Mouse (Mus musculus): Measurements from ENCODE around the gene Galnt16.

The Galnt16 gene

DNA sequence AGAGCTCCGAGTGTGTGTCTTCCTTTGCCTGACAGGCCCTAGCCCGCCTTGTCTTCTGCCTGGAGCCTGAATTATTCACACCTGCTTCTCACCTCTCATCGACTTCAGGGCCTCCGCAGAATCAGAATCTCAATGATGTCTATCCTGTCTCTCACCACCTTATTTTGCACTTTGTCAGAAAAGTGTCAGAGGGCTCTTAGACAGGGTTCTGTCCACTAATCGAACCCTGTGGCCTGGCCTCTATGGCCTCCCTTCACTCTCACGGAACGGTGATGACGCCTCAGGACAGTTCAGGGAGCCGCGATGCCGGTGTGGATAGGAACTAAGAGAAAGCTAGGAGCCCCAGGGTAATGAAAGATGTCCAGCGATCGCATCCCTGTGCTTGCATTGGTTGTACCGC is at the start of gene Galnt16:
Galnt16 (plus strand) TSS at position 301 of the 400 bp plus-strand sequence.
- in situ Hi-C loops (cut with MboI, MseI): no loop called here

DNA sequence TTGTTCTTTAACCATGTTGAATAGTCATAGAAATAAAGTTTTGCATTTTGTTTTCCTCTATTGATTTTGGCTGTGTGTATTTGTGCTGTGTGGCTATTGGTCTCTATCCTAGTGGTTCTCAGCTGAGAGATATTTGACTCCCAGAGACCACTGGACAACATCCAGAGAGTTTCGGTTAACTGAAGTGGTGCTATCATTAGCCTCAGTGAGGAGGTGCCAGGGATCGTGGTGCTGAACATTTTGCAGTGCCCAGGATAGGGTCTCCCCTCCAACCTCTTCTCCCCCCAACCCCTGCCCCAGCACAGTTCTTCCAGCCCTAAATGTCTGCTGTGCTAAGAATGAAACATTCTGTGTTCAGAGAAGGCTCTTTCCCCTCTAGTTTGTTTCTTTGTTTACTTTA is 47.9 kb upstream of the Galnt16 start:
- in situ Hi-C loops (cut with MboI, MseI): no loop called here

DNA sequence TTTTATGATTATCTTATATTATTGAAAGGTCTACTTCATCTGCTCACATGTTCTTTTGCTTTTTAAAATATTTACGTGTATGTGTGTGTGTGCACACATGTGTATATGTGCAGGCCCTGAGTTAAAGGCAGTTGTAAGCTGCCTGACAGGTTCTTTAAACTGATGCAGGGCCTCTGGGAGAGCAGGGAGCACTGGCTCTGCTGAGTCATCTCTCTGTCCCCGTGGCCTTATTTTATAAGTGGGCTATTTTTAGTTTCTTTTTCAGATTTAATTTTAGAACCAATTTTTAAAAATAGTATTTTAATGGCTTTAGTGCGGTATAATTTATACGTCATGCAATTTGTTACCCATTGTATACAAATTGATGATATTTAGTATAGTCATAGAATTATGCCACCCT is 46.2 kb upstream of the Galnt16 start:
- in situ Hi-C loops (cut with MboI, MseI): no loop called here

DNA sequence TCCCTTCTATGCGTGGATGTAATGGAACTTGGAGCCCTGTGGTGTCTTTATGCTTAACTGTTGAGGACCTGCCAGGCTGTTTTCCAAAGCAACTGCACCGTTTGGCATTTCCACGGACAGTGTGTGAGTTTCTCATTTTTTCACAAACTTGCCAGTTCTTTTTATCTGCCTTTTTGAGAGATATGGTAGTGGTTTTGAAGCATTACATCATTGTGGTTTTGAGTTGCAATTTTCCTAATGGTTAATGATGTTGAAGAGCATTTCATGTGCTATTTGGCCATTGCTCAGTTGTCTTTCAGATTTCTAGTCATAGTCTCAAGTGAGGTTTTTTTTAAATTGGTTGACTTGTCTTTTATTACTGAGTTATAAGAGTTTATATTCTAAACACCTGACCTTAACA is 44.3 kb upstream of the Galnt16 start:
- in situ Hi-C loops (cut with MboI, MseI): no loop called here

DNA sequence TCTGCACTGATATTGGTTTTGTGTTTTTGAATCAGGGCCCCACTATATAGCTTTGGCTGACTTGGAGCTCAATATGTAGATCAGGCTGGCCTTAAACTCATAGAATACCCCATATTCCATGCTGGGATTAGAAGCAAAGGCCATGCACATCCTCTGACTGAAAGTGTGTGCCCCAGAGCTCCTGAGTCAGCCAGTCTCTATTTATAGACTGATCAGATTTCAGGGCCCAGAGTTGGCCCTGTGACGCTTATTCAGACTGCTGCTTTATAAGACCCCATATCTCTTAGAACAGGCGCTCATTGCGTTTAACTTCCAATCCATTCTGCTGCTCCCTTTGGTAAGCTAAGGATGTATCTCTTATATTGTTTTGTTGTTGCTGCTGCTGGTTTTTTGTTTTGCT is 38.1 kb upstream of the Galnt16 start:
- in situ Hi-C loops (cut with MboI, MseI): no loop called here

DNA sequence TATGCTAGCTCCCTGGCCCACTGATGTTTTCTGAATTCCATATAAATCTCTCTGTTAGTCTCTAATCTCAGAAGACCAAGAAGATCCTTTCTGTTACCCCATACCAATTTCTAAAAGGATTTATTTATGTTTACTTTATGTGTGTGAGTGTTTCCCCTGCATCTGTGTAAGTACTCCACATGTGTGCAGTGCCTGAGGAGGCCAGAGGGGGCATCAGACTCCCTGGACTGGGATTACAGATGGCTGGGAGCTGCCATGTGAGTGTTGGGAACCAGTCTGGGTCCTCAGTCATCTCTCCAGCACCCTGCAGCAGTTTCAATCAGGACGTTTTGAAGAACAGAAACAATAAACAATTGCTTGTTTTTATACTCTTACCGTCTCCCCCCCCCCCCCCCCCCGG is 34.7 kb upstream of the Galnt16 start:
- in situ Hi-C loops (cut with MboI, MseI): no loop called here

DNA sequence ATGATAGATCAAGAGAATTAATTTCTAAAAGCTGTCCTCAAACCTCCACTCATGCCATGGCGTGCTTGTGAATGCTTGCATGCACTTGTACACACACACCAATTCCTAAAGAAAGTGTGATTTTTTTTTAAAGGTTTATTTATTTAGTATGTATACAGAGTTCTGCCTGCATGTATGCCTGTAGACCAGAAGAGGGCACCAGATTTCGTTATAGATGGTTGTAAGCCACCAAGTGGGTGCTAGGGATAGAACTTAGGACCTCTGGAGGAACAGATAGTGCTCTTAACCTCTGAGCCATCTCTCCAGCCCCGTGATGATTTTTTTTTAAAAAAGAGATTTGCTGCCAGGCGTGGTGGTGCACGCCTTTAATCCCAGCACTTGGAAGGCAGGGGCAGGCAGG is 24.8 kb upstream of the Galnt16 start:
- in situ Hi-C loops (cut with MboI, MseI): no loop called here

DNA sequence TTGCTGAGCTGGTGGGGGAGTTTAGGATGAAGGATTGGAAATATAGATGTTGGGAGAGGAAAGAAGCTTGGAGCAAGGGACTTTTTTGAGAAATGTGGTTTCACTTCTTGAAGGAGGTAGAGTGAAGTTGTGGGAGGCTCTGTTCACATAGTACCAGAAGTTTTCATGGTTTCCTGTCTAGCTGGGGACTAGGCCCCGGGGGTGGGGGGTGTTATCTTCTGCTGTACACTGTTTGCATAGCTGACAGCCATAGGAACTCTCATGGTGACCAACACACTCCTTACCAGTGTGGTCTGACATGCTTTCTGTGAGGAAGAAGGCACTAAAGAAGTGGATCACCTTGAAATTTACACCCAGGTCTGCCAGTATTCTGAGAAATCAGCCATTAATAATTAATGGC is 22.4 kb upstream of the Galnt16 start:
- in situ Hi-C loops (cut with MboI, MseI): no loop called here

DNA sequence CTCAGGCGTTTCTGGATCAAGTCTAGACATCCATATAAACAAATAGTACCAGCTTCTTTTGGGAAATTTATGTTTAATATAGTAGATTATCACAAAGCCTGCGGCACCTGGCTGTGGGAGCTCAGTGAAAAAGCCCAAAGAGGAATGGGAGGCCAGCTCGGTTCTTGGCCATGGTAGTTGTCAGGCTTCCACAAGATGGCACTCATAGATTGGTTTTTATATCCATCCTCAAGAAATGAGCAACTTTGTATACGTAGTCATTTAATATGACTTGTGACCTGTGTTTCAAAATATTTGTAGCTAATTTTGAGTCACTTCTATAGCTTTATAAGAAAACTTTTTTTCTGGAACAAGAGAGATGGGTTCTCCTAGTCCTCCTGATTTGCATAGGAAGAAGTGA is 19.7 kb upstream of the Galnt16 start:
- in situ Hi-C loops (cut with MboI, MseI): no loop called here

DNA sequence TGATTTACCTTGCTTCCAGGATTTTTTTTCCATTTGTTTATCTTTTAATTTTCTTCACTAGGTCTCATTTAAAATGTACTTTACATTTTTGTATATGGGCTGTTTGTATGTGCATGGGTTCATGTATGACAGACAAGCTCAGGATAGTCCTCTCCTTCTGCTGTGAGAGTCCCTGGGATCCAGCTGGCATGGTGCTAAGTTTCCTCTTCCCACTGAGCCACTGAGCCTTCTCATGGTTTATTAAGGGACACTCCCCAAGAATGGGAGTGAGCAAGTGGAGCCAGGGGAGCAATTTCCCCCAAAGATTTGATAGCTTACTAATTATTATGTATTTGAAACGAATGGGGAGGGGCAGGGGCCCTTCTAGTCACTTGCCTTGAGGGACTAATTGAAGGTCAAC is 17.6 kb upstream of the Galnt16 start:
- in situ Hi-C loops (cut with MboI, MseI): no loop called here

DNA sequence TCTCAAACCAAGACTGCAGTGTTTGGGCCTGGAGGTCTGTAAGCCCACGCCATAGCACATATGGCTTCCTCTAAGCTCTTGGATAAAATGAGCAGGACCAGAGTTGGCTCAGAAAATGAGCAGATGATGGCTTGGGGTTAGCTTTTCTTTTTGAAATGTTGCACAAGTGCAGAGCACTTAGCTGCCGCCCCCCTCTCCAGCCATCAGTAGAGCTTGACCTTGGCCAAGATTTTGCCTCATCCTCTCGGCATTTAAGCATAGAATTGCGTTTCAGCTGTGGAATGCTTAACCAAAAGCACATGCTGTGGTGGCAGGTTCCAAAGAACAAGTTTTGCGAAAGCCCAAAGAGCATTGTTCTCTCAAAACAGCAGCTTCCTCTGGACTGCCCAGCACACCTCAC is 13.4 kb upstream of the Galnt16 start:
- in situ Hi-C loops (cut with MboI, MseI): no loop called here

DNA sequence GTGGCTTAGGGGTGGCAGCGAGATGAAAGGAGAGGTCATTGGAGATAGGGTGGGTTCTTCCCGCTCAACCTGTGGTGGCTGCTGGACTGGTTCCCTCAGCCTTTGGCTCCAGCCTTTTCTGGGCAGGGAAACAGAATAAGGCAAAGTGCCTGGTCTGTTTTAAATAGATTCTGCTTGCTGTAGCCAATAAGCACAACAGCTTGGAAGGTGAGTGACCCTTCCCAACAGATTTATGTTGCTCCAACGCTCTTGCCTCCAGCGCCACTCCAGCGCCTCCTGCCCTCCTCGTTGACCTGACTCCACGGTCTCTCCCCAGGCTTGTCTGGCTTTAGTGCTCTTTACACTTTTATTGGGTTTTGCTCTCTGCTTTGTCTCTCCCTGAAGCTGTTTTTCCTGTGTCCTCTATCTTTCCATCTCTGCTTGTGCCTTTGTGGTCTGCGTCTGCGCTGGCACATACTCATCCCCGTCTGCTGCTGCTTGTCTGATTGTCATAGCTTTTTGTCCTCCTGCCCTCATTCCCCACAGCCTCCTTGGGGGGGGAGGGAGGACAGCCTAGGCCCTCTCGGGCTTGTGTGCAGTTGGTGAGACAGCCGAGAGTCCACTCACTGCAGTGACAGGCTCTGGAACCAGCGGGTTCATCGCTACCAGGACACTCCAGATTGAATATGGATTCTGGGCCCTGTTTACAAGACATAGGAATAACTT is 10.9 kb upstream of the Galnt16 start:
- in situ Hi-C loops (cut with MboI, MseI): no loop called here

DNA sequence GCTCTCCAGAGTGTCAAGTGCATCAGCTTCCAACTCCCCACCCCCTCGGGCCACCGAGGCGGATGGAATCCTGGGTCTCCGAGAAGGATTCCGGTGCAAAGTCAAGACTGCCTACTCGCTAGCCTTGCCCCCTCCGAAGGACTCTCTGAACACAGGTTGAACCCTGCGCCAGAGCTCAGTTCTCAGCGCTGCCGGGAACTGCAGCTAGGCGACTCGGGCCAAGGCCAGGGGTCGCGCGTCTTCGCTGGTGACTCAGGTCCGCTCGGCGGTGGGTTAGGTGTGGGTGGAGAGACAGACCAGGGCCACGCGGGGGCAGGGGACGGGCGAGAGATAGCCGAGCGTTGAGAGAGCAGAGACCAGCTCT is 298 bp downstream of the Galnt16 start:
- in situ Hi-C loops (cut with MboI, MseI): no loop called here

DNA sequence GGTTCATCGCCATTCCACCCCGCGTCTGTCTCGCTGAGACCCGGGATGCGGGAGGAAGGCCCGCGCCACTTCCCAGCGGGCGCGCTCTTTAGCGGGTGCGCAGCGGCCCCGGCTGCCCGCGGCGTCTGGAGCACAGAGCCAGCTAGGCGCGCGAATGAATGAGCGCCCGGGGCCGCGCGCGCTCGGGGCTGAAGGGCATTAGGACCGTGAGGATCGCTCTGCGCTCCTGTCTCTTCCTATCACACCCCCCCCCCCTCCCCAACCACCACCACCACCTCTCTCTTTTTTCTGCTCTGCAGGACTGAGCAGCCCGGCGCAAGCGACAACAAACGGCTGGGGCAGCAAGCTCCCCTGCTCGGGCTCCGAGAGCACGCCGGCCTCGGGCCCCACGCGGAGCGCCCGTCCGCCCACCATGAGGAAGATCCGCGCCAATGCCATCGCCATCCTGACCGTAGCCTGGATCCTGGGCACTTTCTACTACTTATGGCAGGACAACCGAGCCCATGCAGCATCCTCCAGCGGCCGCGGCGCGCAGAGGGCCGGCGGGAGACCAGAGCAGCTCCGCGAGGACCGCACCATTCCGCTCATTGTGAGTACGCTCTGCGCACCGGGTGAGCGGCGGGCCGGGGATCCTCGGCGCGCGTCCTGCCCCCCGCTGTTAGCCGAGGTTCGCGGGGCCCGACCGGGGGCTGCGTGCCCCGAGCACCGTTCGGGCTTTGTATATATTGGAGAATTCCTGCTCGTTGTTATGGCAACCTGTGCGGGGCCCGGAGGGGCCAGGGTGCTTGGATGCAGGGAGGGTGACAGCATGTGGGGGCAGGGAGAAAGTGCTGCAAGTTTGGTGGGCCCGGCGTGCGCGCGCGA is 912 bp downstream of the Galnt16 start:
- in situ Hi-C loops (cut with MboI, MseI): no loop called here

DNA sequence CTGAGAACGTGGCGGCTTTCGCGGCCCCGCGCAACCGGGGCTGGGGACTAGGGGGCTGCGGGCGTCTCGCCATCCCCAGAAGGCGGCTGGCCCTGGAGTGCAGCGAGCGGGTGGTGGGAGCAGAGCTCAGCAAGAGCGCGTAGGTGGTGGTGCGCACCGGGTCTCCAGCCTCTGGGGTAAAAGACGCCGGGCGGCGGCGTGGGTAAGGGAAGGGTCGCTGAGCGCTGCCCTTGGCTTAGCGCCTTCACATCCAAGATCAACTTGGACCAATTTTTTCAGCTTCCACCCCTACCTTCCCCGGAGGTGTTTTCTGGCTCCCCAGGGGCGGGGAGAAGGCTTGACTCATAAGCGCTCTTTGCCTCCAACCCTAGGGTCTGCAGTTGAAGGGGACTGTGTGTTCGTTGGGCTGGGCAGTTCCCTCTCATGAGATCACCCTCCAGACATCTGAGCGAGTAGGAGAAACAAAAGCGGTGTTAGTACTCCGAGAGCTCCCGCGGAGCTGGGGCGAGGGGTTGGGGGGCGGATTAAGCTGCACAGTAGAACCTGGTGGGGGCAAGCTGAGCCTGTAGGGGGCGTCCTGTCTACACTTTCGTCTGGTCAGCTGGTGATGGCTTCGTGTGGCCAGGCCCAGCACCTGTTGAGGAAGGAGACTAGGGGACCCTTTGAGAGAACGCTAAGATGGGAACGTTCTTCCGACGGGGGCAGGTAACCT is 1.7 kb downstream of the Galnt16 start:
- in situ Hi-C loops (cut with MboI, MseI): no loop called here

DNA sequence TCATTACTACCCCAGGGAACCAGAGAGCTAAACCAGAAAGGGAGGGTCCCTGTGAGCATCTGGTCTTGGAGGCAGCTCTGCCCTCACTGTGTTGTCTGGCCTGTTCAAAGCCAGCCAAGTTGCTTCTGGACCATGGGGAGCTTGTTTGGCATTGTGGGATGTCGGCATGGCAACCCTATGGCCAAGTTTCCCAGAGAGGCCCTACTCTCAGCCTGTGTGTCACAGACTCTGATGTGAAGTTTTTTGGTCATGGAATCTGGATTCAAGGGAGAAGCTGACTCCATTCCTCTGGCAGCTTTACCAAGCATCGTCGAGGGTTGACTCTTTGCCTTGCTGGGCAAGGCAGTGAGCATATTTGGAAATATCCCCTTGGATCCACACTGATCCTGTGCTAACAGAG is 3.9 kb downstream of the Galnt16 start:
- in situ Hi-C loops (cut with MboI, MseI): no loop called here

DNA sequence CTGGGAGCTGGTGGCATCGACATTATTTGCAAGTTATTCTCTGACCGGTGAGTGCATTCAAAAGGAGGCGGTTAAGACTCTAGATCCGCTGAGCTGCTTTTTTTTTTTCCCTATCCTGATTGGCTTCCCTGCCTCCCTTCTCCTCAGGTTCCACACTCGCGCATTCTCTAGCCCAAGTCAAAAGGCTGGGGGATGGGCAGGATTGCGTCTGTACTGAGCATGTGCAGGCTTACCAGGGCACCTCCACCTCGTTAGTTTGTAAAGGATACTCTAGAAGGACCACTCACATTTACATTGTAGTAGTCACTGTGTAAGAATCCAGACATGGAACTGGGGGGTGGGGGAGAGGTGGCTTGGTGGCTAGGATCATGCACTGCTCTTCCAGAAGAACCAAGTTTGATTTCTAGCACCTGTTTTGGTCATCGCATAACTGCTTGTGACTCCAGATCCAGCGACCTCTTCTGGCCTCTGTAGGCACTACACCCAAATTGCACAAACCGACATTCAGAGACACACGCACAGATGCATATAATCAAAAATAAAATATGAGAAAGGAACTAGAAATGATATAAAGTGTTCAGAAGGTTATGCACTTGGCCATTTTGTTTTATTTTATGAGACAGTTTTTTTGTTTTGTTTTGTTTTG is 6.3 kb downstream of the Galnt16 start:
- in situ Hi-C loops (cut with MboI, MseI): no loop called here

DNA sequence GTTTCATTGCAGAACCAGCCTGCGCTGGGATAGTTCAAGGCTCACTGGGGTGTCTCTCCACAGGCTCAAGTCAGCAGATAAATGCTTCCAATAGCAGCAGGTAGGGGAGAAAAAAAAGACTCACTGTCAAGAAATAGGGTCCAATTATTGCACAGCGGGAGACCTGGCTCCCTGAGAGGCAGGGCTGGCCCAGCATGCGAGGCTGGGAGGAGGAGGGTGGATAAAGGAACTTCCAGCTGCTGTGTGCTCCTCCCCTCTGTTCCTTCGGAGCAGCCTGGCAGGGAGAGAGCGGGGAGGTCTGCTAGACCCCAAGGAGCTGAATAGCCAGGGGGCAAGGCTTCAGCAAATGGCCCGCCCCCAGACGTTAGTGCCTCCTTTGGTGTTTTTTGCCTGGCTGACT is 7.4 kb downstream of the Galnt16 start:
- in situ Hi-C loops (cut with MboI, MseI): no loop called here

DNA sequence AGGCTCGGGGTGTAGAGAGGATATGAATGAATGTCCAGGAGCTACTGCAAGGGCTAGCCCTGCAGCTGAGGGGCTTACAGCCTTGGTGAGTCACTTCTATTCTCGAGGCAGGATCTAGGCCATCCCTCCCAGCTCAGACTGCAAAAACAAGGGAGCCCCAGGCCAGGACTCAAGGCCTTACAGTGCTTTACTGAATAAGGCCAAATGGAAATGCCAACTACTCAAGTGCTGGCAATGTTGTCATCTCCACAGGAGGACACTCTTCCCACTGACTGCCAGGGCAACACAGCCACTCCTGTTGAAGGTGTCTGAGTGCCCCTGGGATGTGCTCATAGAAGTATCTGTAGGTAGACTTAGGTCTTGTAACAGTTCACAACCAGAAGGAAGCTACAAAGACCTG is 8.4 kb downstream of the Galnt16 start:
- in situ Hi-C loops (cut with MboI, MseI): no loop called here

DNA sequence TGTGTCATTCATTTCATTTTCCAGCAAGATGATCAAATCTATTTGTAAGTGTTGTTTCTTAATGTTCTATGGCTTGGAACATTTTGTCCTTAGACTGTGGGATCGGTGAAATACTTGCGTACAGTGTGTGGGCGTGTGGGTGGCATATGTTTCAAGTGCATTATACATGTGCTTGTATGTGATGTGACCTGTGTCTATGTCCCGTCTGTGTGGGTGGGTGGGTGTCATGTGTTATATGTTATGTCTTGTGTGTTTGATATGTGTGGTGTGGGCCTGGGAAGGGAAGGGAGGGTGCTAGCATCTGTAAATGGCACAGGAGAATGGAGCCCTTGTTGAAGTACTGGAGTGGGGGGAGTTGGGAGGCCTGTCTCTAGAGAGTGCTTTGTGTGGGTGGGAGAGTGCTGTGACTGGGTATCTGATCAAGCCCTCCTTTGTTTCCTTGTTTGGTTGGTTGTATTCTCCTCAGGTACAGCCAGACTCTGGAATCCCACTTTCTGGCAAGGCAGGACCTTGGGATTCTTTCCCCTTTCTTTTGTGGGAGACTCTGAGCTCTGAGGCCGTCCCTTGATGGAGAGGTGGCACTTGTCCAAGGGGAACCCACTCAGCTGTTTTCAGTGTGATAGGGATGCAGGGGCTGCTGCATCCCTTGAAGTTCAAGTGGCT is 9.8 kb downstream of the Galnt16 start:
- in situ Hi-C loops (cut with MboI, MseI): no loop called here

DNA sequence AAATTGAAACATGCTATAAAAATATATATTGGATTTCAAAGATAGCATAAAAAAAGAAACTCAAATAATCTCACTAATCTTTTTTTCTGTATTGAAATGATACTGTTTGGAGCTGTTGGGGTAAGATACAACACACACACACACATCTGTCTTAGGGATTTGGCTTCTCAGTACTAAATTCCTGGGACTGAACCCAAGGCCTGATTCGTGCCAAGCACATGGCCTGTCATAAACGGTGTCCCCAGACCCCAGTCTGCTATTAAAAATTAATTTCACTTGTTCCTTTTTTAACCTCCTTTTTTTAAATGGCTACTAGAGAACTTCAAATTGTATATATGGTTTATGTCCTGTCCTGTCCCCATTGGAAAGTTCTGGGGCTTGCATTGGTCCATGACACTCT is 12.0 kb downstream of the Galnt16 start:
- in situ Hi-C loops (cut with MboI, MseI): no loop called here

DNA sequence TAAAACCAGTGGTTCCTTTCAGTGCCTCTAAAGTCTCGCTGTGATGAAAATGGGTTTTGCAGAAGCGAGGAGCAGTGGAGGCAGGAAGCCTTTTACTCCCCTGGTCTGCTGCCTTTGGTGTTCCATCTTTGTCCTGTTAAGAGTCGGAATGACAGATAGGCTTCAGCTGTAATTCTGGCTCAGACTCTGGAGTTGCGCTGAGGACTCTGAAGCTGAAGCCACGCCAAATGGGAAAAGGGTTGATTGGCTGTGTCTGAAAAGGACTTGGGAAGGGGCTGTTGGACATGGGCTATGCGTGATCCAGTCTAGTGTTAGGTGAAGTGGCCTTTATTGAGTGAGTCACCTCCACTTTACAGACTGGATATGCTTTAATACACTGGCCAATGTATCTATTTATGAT is 12.6 kb downstream of the Galnt16 start:
- in situ Hi-C loops (cut with MboI, MseI): no loop called here
